Mouse (Mus musculus) liver, postnatal 0 days (tissue): ENCODE data around the gene Olfr483.

Experiments used
- CTCF ChIP-seq: sonication (generic); IDR thresholded peaks from 2 replicates; pipeline ENCODE4 v1.5.1; 2016; ENCODE audit warnings: antibody characterized with exemption, low read depth
- EP300 ChIP-seq: IDR thresholded peaks from 2 replicates; pipeline ENCODE4 v1.6.1; 2016; ENCODE audit warnings: antibody characterized with exemption, low read depth, mild to moderate bottlenecking

- TF ChIP-seq CTCF: no peak
- no peak for TF ChIP-seq EP300
Observed at GRCm38 (mm10) chr7:108100549-108100948, at the start of gene Olfr483.
